Mouse (Mus musculus): ENCODE measurements around the gene Cptp. TPM values are rescaled to one million over a fixed set of nuclear protein-coding genes. Genes with fewer than 3 reads are reported as not detected.

The Cptp gene
- total RNA-seq, 1 experiment from 2014 or later = 10.1 TPM

DNA sequence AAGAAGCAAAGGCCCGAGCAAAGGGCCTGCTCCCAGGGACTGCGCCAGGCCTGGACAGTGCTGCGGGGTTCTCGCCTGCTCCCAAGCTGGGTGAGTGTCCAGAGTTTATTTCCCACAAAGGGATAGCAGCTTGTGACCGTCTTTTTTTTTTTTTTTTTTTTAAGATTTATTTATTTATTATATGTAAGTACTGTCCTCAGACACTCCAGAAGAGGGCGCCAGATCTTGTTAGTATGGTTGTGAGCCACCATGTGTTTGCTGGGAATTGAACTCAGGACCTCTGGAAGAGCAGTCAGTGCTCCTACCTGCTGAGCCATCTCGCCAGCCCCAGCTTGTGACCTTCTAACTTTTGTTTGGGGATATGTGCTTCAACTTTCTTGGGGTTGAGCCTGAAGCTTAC lies 48.2 kb downstream of the Cptp start:
- no peak for ATAC-seq (ENCODE audit: extremely low read depth, insufficient number of reproducible peaks, low FRiP score, poor library complexity, severe bottlenecking)

DNA sequence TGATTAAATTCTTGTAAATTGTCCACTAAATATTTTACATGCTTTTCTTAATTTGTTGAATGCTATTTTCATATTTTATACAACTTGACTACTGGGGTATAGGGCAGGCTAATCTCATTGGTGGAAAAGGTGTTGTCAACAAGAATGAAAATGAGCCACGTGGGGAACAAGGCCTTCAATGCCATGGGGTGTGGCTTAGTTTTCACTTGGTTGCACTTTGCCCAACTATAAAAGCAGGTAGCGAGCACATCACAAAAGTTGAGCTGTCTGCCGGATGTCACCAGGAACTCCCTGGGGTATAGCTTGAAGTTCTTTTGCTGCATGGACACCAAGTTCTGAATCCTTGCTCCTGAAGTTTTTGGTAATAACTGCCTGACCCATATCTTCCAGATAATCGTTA lies 51.7 kb downstream of the Cptp start:
- no peak for ATAC-seq (ENCODE audit: extremely low read depth, insufficient number of reproducible peaks, low FRiP score, poor library complexity, severe bottlenecking)

Other genes with a start within 250 kb of the Cptp start
- 135 and 137 TPM in 2 replicates for gene Cdk11b, start 244.6 kb downstream of the Cptp start, total RNA-seq (2017)
- not detected in 2 replicates for gene Gm10563, start 224.0 kb downstream of the Cptp start, total RNA-seq (2017)
- gene Mmp23, start 216.1 kb downstream of the Cptp start, total RNA-seq (2017) = 0.74 and 0.93 TPM in 2 replicates
- 37.0 and 38.5 TPM in 2 replicates for gene Mib2, start 200.2 kb downstream of the Cptp start, total RNA-seq (2017)
- gene Fndc10, start 175.1 kb downstream of the Cptp start, total RNA-seq (2017) = 0.23 and 0.37 TPM in 2 replicates
- 148 and 173 TPM in 2 replicates for gene Ssu72, start 164.6 kb downstream of the Cptp start, total RNA-seq (2017)
- gene Tmem240, start 134.6 kb downstream of the Cptp start, total RNA-seq (2017) = 0.12 and 0.61 TPM in 2 replicates
- gene Atad3a, start 108.3 kb downstream of the Cptp start, total RNA-seq (2017) = 41.5 and 55.2 TPM in 2 replicates
- 0.12 and 0.37 TPM in 2 replicates for gene Vwa1, start 94.7 kb downstream of the Cptp start, total RNA-seq (2017)
- gene Tmem88b, start 83.6 kb downstream of the Cptp start, total RNA-seq (2017) = 0.12 TPM in 1 of 2 replicates, not detected in the other
- not detected in 2 replicates for gene Ankrd65, start 79.0 kb downstream of the Cptp start, total RNA-seq (2017)
- gene Mrpl20, start 66.6 kb downstream of the Cptp start, total RNA-seq (2017) = 30.4 and 33.5 TPM in 2 replicates
- gene Ccnl2, start 57.0 kb downstream of the Cptp start, total RNA-seq (2017) = 394 and 410 TPM in 2 replicates
- 129 and 133 TPM in 2 replicates for gene Aurkaip1, start 38.2 kb downstream of the Cptp start, total RNA-seq (2017)
- 0.47 and 2.3 TPM in 2 replicates for gene Mxra8, start 29.8 kb downstream of the Cptp start, total RNA-seq (2017)
- 32.8 and 39.2 TPM in 2 replicates for gene Dvl1, start 22.0 kb downstream of the Cptp start, total RNA-seq (2017)
- gene Tas1r3, start 6.1 kb downstream of the Cptp start, total RNA-seq (2017) = 1.4 and 1.8 TPM in 2 replicates
- 25.4 and 26.8 TPM in 2 replicates for gene Ints11, start 106 bp upstream of the Cptp start, total RNA-seq (2017)
- 10.1 and 10.3 TPM in 2 replicates for gene Pusl1, start 22.3 kb upstream of the Cptp start, total RNA-seq (2017)
- 15.7 and 17.5 TPM in 2 replicates for gene Acap3, start 22.4 kb upstream of the Cptp start, total RNA-seq (2017)
- 87.4 and 90.2 TPM in 2 replicates for gene Ube2j2, start 74.4 kb upstream of the Cptp start, total RNA-seq (2017)
- 1.6 and 3.6 TPM in 2 replicates for gene C1qtnf12, start 92.9 kb upstream of the Cptp start, total RNA-seq (2017)
- 2.9 and 3.7 TPM in 2 replicates for gene B3galt6, start 123.2 kb upstream of the Cptp start, total RNA-seq (2017)
- 213 and 229 TPM in 2 replicates for gene Sdf4, start 123.4 kb upstream of the Cptp start, total RNA-seq (2017)
- gene Tnfrsf4, start 144.4 kb upstream of the Cptp start, total RNA-seq (2017) = 2.6 and 7.6 TPM in 2 replicates
- 18.5 and 22.1 TPM in 2 replicates for gene Tnfrsf18, start 156.7 kb upstream of the Cptp start, total RNA-seq (2017)
- not detected in 2 replicates for gene Ttll10, start 190.0 kb upstream of the Cptp start, total RNA-seq (2017)
- 32.6 and 33.3 TPM in 2 replicates for gene 9430015G10Rik, start 240.5 kb upstream of the Cptp start, total RNA-seq (2017)

Measured in neutrophil, adult 5-6 weeks (primary cell).